Comparison of ENCODE assay signal across 9 mouse cellular contexts in genomic region chr5:41706777-41707114, GRCm38 (mm10). TPM values are rescaled to one million over a fixed set of nuclear protein-coding genes. Genes with fewer than 3 reads are reported as not detected.
DNase-seq lines count a peak whose midpoint lies in the region; ATAC-seq and TF ChIP-seq lines count a peak whose summit lies in the region.
"Had no signal": no experiment of that assay in that cellular context is flagged by ENCODE, and none has a peak within 500 bp of the region (broad histone marks: within the 10 kb centered on the region; RNA-seq: fewer than 3 reads in every experiment).

No protein-coding gene starts in this region.

- no peaks in the 10 kb centered on the region for H3K36me3 ChIP-seq in erythroblast, embryonic 14.5 days (ENCODE audit: control insufficient read depth)
- H3K36me3 ChIP-seq in spleen, adult 2 months (ENCODE audit: control insufficient read depth, insufficient read depth, low read length), result no peaks in the 10 kb centered on the region; the same call in 1 of the 2 replicates
- no peaks in the 10 kb centered on the region for H3K36me3 ChIP-seq in liver, embryonic 11.5 days (ENCODE audit: control insufficient read depth, insufficient read depth, low read length)
- no peaks in the 10 kb centered on the region for H3K36me3 ChIP-seq in stomach, postnatal 0 days (ENCODE audit: control insufficient read depth, insufficient read depth, low read length)

- H3K27me3 ChIP-seq in erythroblast, embryonic 14.5 days (ENCODE audit: control insufficient read depth), result peaks cover 7% of the 10 kb centered on the region
- H3K27me3 ChIP-seq in spleen, adult 2 months (ENCODE audit: control insufficient read depth, insufficient read depth, low read length), result no peaks in the 10 kb centered on the region
- no peaks in the 10 kb centered on the region for H3K27me3 ChIP-seq in liver, embryonic 11.5 days (replicated peaks; ENCODE audit: control insufficient read depth, insufficient read depth, low read length)
- no peaks in the 10 kb centered on the region for H3K27me3 ChIP-seq in stomach, postnatal 0 days (ENCODE audit: control insufficient read depth, insufficient read depth, low read length)

- no peak for ATAC-seq in erythroblast, adult 5-6 weeks (replicated peaks; ENCODE audit: low FRiP score, poor library complexity, severe bottlenecking)
- ATAC-seq in liver, embryonic 11.5 days (replicated peaks; ENCODE audit: low FRiP score), result no peak
- ATAC-seq in stomach, postnatal 0 days (ENCODE audit: low FRiP score, low TSS enrichment), result no peak
- no peak for ATAC-seq in inflammation-experienced regulatory T-cells, adult 6 months

- no peaks in the 10 kb centered on the region for H3K9me3 ChIP-seq in erythroblast, embryonic 14.5 days (ENCODE audit: control insufficient read depth, low read length)
- no peaks in the 10 kb centered on the region for H3K9me3 ChIP-seq in liver, embryonic 11.5 days (ENCODE audit: control insufficient read depth, low read length)
- no peaks in the 10 kb centered on the region for H3K9me3 ChIP-seq in stomach, postnatal 0 days (ENCODE audit: control insufficient read depth, low read length)

- no peak for TF ChIP-seq POLR2A in spleen, adult 2 months (IDR thresholded peaks at IDR 0.05; ENCODE audit: low read depth, low read length)

- H3K4me3 ChIP-seq in erythroblast, embryonic 14.5 days (replicated peaks), result peak overlapping the region; percentile 99
- peak overlapping the region; percentile 99; the same call in 1 of the 2 replicates for H3K4me3 ChIP-seq in spleen, adult 2 months (ENCODE audit: extremely low read depth, insufficient read depth, insufficient read length)
- peak overlapping the region; percentile 93 for H3K4me3 ChIP-seq in liver, embryonic 11.5 days (ENCODE audit: low read depth, low read length)
- peak overlapping the region; percentile 98 for H3K4me3 ChIP-seq in stomach, postnatal 0 days (ENCODE audit: low read depth, low read length)

- TF ChIP-seq EP300 in stomach, postnatal 0 days (optimal IDR thresholded peaks at IDR 0.05), result no peak

- no peak for TF ChIP-seq CTCF in spleen, adult 2 months (IDR thresholded peaks at IDR 0.05; ENCODE audit: extremely low read depth, insufficient read depth, insufficient read length, insufficient replicate concordance)
- TF ChIP-seq CTCF in stomach, postnatal 0 days (IDR thresholded peaks at IDR 0.05; ENCODE audit: low read depth), result no peak

- peak overlapping the region; percentile 69 for H3K4me2 ChIP-seq in liver, embryonic 11.5 days
- peak overlapping the region; percentile 99 for H3K4me2 ChIP-seq in stomach, postnatal 0 days (replicated peaks; ENCODE audit: low read depth)

- no peak for DNase-seq in spleen, adult 2 months (ENCODE audit: low read depth in 1 of 2, low spot score in 2 of 2)
- no peak for DNase-seq in spleen, postnatal 4 days (ENCODE audit: low spot score in 2 of 2)
- no peak for DNase-seq in liver, embryonic 11.5 days (ENCODE audit: low spot score)
- no peak for DNase-seq in stomach, postnatal 0 days (ENCODE audit: low spot score)
- no peak for DNase-seq in right cerebral cortex, adult 18-20 months

- WGBS in spleen, adult 2 months, result 12% methylated on average over 9 of the region's 9 CpGs
- WGBS in liver, embryonic 11.5 days, result 8% methylated on average over 9 of the region's 9 CpGs
- WGBS in stomach, postnatal 0 days, result 8% methylated on average over 9 of the region's 9 CpGs

- H3K27ac ChIP-seq in spleen, adult 2 months (ENCODE audit: insufficient read depth, low read length), result no peak overlapping the region; the same call in 1 of the 2 replicates
- H3K27ac ChIP-seq in liver, embryonic 11.5 days (ENCODE audit: low read depth, low read length), result no peak overlapping the region
- no peak overlapping the region for H3K27ac ChIP-seq in stomach, postnatal 0 days (replicated peaks)

- peaks cover 19% of the 10 kb centered on the region for H3K4me1 ChIP-seq in erythroblast, embryonic 14.5 days (ENCODE audit: control insufficient read depth)
- 0 out of 2 replicates have a peak, but pooled peaks cover 4% of the 10 kb centered on the region for H3K4me1 ChIP-seq in spleen, adult 2 months (ENCODE audit: control insufficient read depth, insufficient read depth, insufficient read length)
- peaks cover 4% of the 10 kb centered on the region; the same call in 1 of the 2 replicates for H3K4me1 ChIP-seq in liver, embryonic 11.5 days (replicated peaks; ENCODE audit: control insufficient read depth, insufficient read depth, low read length)
- no peaks in the 10 kb centered on the region for H3K4me1 ChIP-seq in stomach, postnatal 0 days (replicated peaks; ENCODE audit: control insufficient read depth, insufficient read depth)

- peak overlapping the region; percentile 85 for H3K9ac ChIP-seq in liver, embryonic 11.5 days (ENCODE audit: low read depth, low read length)
- H3K9ac ChIP-seq in stomach, postnatal 0 days (ENCODE audit: low read length), result peak overlapping the region; percentile 84

RNA-seq across cellular contexts. Expression of gene Rab28, which starts 1.2 kb away (rescaled TPM):
- 1.8 and 2.4 TPM in 2 replicates for polyA plus RNA-seq in erythroblast, embryonic 14.5 days (2012)
- 16.1 and 18.4 TPM in 2 replicates for total RNA-seq in erythroblast, adult 5-6 weeks (2015; ENCODE audit: low replicate concordance)
- 13.8 and 17.4 TPM in 2 replicates for total RNA-seq in erythroblast, adult 5-6 weeks (2017; ENCODE audit: low replicate concordance)
- polyA plus RNA-seq in spleen, adult 2 months (2012; rRNA removed), result 13.9 and 20.4 TPM in 2 replicates
- polyA plus RNA-seq in liver, embryonic 11.5 days (2014; fragmentation: Nextera tagmentation; extraction: Ambion mirVana), result 43.8 and 50.4 TPM in 2 replicates
- 44.4 and 46.7 TPM in 2 replicates for polyA plus RNA-seq in stomach, postnatal 0 days (2015; fragmentation: Nextera tagmentation; extraction: Ambion mirVana)
- polyA plus RNA-seq in inflammation-experienced regulatory T-cells, adult 6 months (2017; shearing (Covaris generic)), result 10 to 100 TPM; 19.1 to 31.4 (median 20.1) TPM

RNA-seq across cellular contexts. Expression of gene Nkx3-2, which starts 57.6 kb away (rescaled TPM):
- not detected in 2 replicates for polyA plus RNA-seq in erythroblast, embryonic 14.5 days (2012)
- not detected in 2 replicates for total RNA-seq in erythroblast, adult 5-6 weeks (2015; ENCODE audit: low replicate concordance)
- not detected in 2 replicates for total RNA-seq in erythroblast, adult 5-6 weeks (2017; ENCODE audit: low replicate concordance)
- polyA plus RNA-seq in spleen, adult 2 months (2012; rRNA removed), result 4.6 and 5.2 TPM in 2 replicates
- polyA plus RNA-seq in liver, embryonic 11.5 days (2014; fragmentation: Nextera tagmentation; extraction: Ambion mirVana), result 0.34 and 0.47 TPM in 2 replicates
- polyA plus RNA-seq in stomach, postnatal 0 days (2015; fragmentation: Nextera tagmentation; extraction: Ambion mirVana), result 0.85 and 1.0 TPM in 2 replicates
- polyA plus RNA-seq in inflammation-experienced regulatory T-cells, adult 6 months (2017; shearing (Covaris generic)), result not detected
- total RNA-seq: megakaryocyte-erythroid progenitor cell, adult 5-6 weeks had no signal
